Mouse (Mus musculus) midbrain, embryonic 13.5 days (tissue): ENCODE results near the gene Tbx19. TPM values are rescaled to one million over a fixed set of nuclear protein-coding genes. Genes with fewer than 3 reads are reported as not detected.

ENCODE experiments used
- ATAC-seq: fragments of 200-750 bp; cut with Nextera tagmentation; 2 replicates; pipeline ENCODE4 v1.8.0; 2017; ENCODE audit warnings: mild to moderate bottlenecking, moderate TSS enrichment, moderate library complexity
- H3K27ac ChIP-seq: fragments of 300-500 bp; sonication (generic); 2 replicates; pipeline ENCODE4 v1.5.1; 2015; ENCODE audit warnings: inconsistent platforms, mild to moderate bottlenecking, moderate library complexity
- H3K27me3 ChIP-seq: fragments of 300-500 bp; sonication (generic); 2 replicates; pipeline ENCODE4 v1.6.1; 2015; ENCODE audit warnings: mild to moderate bottlenecking, inconsistent platforms
- H3K36me3 ChIP-seq: fragments of 300-500 bp; sonication (generic); 2 replicates; pipeline ENCODE4 v1.6.1; 2015; ENCODE audit warnings: mild to moderate bottlenecking, inconsistent platforms
- H3K4me1 ChIP-seq: fragments of 300-500 bp; sonication (generic); replicated peaks from 2 replicates; pipeline ENCODE4 v1.6.1; 2015; ENCODE audit warnings: inconsistent platforms
- H3K4me2 ChIP-seq: fragments of 300-500 bp; sonication (generic); replicated peaks from 2 replicates; pipeline ENCODE4 v1.6.1; 2015; ENCODE audit warnings: moderate library complexity, mild to moderate bottlenecking, inconsistent platforms
- H3K4me3 ChIP-seq: fragments of 300-500 bp; sonication (generic); replicated peaks from 2 replicates; pipeline ENCODE4 v1.5.1; 2015; ENCODE audit warnings: mild to moderate bottlenecking, inconsistent platforms
- H3K9ac ChIP-seq: fragments of 300-500 bp; sonication (generic); replicated peaks from 2 replicates; pipeline ENCODE4 v1.6.1; 2015; ENCODE audit warnings: mild to moderate bottlenecking, inconsistent platforms
- H3K9me3 ChIP-seq: fragments of 300-500 bp; sonication (generic); 2 replicates; pipeline ENCODE4 v1.6.1; 2016; ENCODE audit warnings: mild to moderate bottlenecking, inconsistent platforms
- WGBS: fragments of 180-500 bp; shearing (Covaris S2); methylation state at CpG from one replicate; pipeline ENCODE4 v1.1.7; 2015; 5-methylcytosine and 5-hydroxymethylcytosine counted together
- polyA plus RNA-seq: library from polyadenylated mRNA; unstranded; fragments of >200 nt; fragmentation: Nextera tagmentation; extraction: Ambion mirVana; gene quantifications from 2 replicates; pipeline ENCODE4 v1.2.1, GENCODE M21; 2015

Tbx19 gene
- polyA plus RNA-seq, 1 experiment from 2014 or later, result not detected

DNA sequence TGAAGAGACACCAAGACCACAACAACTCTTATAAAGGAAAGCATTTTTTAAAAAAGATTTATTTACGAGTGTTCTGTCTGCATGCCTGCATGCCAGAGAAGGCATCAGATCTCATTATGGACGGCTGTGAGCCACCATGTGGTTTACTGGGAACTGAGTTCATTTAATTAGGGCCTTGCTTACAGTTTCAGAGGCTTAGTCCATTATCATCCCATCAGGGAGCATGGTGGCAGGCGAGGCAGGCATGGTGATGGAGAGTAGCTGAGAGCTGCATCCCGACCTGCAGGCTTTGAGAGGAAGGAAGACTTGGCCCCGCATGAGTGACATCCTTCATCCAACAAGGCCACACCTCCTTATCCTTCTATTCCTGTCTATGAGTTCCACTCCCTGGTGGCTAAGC, 52.1 kb downstream of the Tbx19 start:
- Histone ChIP-seq H3K4me1 (peaks cover 33% of the 10 kb centered on the region), H3K36me3 (no peaks in the 10 kb centered on the region), H3K27me3 (no peaks in the 10 kb centered on the region), H3K9ac (no peak overlapping the region), H3K4me3 (no peak overlapping the region), H3K9me3 (no peaks in the 10 kb centered on the region), H3K27ac (no peak overlapping the region), H3K4me2 (no peak overlapping the region)
- WGBS, result 47% methylated on average over 5 of the region's 5 CpGs
- ATAC-seq, result no peak

DNA sequence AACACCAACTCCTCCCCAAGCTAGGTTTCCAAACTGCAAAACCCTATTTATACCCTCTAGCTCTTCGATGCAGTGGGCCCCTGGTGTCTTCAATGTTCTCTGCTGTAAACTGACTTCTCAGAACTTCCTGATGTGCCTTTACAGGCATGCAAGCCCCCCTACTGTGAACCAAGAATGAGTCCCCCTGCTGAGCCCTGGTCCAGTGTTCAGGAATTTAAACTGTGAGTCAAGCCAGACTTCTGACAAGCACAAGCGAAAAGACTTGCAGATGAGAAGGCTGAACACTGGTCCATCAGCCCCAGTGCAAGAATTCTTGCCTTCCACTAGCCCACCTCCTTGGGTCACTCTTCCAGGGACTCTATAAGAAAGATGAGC, 54.6 kb downstream of the Tbx19 start:
- H3K9me3 ChIP-seq, result no peaks in the 10 kb centered on the region
- H3K4me2 ChIP-seq, result no peak overlapping the region
- no peaks in the 10 kb centered on the region for H3K36me3 ChIP-seq
- H3K4me1 ChIP-seq, result peaks cover 33% of the 10 kb centered on the region
- no peaks in the 10 kb centered on the region for H3K27me3 ChIP-seq
- H3K27ac ChIP-seq, result no peak overlapping the region
- no peak overlapping the region for H3K4me3 ChIP-seq
- WGBS, result 49% methylated on average over 2 of the region's 2 CpGs
- ATAC-seq, result no peak
- H3K9ac ChIP-seq, result no peak overlapping the region

DNA sequence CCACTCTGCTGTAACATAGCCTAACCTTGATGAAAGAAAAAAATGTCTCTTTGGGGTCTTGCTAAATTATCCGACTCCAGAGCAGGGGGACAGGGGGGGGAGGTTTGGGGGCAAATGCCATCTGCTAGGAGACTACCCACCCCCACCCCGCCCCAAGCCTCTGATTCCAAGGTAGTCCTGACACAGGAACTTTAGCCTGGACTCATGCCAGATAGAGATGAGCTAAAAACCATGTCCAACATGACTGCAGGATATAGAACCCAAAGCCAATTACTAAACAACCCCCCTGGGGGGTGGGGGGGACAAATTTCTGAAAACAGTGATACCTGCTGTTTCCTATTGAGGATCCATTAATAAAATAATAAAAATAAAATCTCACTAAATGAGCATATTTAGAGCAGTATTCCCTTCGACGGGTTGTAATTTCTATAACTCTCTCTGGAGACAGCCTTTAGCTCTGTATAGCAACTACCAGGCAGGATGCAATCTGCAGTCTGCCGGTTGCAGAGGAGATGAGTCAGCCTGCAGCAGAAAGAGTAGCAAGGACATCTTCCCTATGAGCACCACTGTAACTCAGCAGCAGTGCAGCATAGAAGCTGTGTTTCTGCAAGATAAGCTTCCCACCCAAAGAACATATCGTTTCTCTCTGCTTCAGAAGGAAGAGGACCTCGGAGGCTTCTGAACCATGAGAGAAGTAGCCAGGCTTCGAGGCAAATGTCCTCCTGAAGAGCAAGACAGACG, 55.1 kb downstream of the Tbx19 start:
- no peaks in the 10 kb centered on the region for H3K36me3 ChIP-seq
- no peak; the same call in 1 of the 2 replicates for ATAC-seq
- H3K27ac ChIP-seq, result peak overlapping the region; percentile 37; the same call in 1 of the 2 replicates
- no peak overlapping the region for H3K9ac ChIP-seq
- no peak overlapping the region for H3K4me2 ChIP-seq
- no peaks in the 10 kb centered on the region for H3K9me3 ChIP-seq
- H3K4me1 ChIP-seq, result peaks cover 29% of the 10 kb centered on the region
- H3K27me3 ChIP-seq, result no peaks in the 10 kb centered on the region
- H3K4me3 ChIP-seq, result no peak overlapping the region
- WGBS, result 71% methylated on average over 9 of the region's 9 CpGs

DNA sequence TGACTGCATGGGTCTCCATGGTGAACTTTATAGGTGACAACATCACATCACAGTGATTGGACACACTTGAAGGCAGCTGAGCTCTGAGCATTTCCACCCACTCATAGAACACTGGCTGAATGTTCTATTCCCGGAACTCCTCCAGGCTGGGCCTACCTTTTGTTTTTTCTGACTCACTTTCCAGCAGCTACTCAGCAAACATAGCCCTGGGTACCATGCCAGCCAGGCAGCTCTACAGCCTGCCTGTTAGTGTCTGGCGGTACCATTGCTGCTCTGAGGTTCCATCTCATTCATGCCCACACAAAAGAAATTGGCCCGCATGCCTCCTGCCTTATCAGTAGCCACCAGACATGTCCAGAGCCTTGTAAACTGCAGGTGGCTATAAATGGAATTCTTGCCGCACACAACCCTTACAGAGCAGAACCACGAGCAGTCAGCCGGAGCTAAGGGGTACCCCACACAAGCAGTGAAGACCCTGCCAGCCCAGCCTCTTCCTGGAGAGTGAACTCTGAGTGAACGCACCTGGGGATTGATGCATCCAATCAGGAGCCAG, 55.8 kb downstream of the Tbx19 start:
- 64% methylated on average over 7 of the region's 7 CpGs for WGBS
- peak; percentile 74 for ATAC-seq

DNA sequence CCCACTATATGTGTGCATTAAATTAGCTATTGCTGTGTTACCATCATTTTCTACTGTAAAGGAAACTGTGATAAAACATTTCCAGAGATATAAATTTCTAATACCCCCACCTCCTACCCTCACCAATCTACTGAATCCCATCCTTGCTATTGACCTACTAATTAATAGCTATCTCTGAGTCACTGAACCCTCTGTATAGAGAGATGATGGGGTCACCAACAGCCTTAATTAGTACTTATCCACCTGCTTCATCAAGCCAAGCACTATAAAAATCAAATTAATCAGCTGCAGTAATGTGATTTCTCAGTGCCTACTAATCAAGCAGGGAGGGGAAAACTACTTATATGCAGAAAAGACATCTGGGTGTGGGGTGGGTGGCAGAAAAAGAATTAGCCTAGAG, 61.0 kb downstream of the Tbx19 start:
- Histone ChIP-seq H3K4me3 (no peak overlapping the region), H3K27ac (no peak overlapping the region), H3K27me3 (no peaks in the 10 kb centered on the region), H3K9me3 (no peaks in the 10 kb centered on the region), H3K36me3 (no peaks in the 10 kb centered on the region), H3K9ac (no peak overlapping the region), H3K4me2 (no peak overlapping the region), H3K4me1 (peaks cover 7% of the 10 kb centered on the region)
- ATAC-seq, result no peak

More for the DNA sequence above, 55.8 kb downstream of the Tbx19 start:
- H3K4me2 ChIP-seq, result no peak overlapping the region
- no peaks in the 10 kb centered on the region for H3K27me3 ChIP-seq
- H3K4me3 ChIP-seq, result no peak overlapping the region
- no peaks in the 10 kb centered on the region for H3K9me3 ChIP-seq
- peak overlapping the region; percentile 37 for H3K27ac ChIP-seq
- H3K9ac ChIP-seq, result no peak overlapping the region
- H3K4me1 ChIP-seq, result peaks cover 25% of the 10 kb centered on the region
- H3K36me3 ChIP-seq, result no peaks in the 10 kb centered on the region

DNA sequence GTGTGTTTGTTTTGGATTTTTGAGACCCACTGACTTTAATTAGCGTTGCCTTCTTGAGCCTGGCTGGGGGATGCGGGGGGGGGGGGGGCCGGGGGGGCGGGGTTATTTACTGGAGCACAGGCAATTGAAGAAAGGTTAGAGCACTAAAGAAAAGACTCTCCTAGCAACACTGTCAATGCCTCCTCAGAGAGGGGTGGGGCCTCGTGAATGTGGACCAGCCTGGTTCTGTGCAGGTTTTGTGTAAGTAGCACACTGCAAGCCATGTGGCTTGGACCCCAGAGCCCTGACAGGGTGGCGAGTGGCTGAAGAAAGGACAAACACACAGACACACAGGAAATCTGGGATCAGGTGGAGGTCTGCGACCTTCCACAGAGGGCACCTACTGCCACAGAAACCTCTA, 65.7 kb downstream of the Tbx19 start:
- no peak overlapping the region for H3K27ac ChIP-seq
- H3K4me1 ChIP-seq, result peaks cover 25% of the 10 kb centered on the region
- no peaks in the 10 kb centered on the region for H3K9me3 ChIP-seq
- 20% methylated on average over 7 of the region's 7 CpGs for WGBS
- ATAC-seq, result 0 out of 2 replicates have a peak, but pooled peaks have one; percentile 48
- H3K36me3 ChIP-seq, result no peaks in the 10 kb centered on the region
- H3K4me2 ChIP-seq, result no peak overlapping the region
- H3K9ac ChIP-seq, result no peak overlapping the region
- H3K27me3 ChIP-seq, result no peaks in the 10 kb centered on the region
- H3K4me3 ChIP-seq, result no peak overlapping the region

DNA sequence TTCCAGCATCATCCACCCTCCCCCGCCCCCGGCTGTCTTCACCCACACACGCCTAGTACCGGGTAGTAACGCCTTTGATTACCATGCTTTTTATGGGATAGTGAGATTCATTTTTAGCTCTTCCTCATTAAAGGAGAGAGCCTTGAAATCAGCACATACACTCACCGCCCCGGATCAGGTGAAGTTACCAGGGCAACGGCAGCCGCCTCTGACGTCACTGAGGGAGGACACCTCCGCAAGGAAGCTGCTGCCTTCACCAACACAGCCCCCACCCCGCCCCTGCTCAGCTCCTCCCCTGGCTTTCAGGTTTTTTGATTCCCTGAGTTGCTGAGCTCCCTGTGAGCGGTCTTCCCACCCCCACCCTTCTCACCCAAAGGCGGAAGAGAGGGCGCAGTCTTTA, 68.9 kb downstream of the Tbx19 start:
- Histone ChIP-seq H3K27me3 (no peaks in the 10 kb centered on the region), H3K27ac (peak overlapping the region; percentile 72), H3K36me3 (no peaks in the 10 kb centered on the region), H3K4me3 (peak overlapping the region; percentile 30), H3K9me3 (no peaks in the 10 kb centered on the region), H3K9ac (peak overlapping the region; percentile 21; the same call in 1 of the 2 replicates), H3K4me1 (peaks cover 25% of the 10 kb centered on the region), H3K4me2 (peak overlapping the region; percentile 53)
- WGBS, result 7% methylated on average over 15 of the region's 15 CpGs
- ATAC-seq, result peak; percentile 87

DNA sequence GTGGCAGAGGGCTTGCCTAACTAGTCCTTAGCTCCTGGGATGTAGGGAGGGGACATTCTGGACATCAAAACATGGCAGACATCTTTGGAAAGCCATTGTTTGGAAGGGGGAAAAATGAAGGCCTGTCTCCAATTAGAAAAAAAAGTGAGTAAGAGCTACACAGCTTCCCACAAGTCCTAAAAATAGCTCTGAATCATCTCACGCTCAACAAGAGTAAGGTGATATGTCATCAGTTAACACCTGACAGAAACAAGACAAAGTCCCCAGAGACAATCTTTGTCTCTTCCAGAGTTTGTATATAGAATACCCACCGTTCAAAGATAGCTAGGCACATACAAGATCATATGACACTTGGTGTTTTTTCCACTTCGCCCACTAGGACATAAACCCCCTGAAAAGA, 71.0 kb downstream of the Tbx19 start:
- H3K9ac ChIP-seq, result no peak overlapping the region
- H3K27ac ChIP-seq, result no peak overlapping the region
- H3K27me3 ChIP-seq, result no peaks in the 10 kb centered on the region
- H3K4me2 ChIP-seq, result no peak overlapping the region
- H3K4me3 ChIP-seq, result no peak overlapping the region
- H3K4me1 ChIP-seq, result peaks cover 18% of the 10 kb centered on the region
- WGBS, result 91% methylated on average over 3 of the region's 3 CpGs
- no peaks in the 10 kb centered on the region for H3K36me3 ChIP-seq
- no peaks in the 10 kb centered on the region for H3K9me3 ChIP-seq
- no peak for ATAC-seq

Other genes with a start within 250 kb of the Tbx19 start
- gene Xcl1, start 225.2 kb downstream of the Tbx19 start, polyA plus RNA-seq, result not detected in 2 replicates
- 5.4 and 6.3 TPM in 2 replicates for gene Sft2d2, start 33.7 kb upstream of the Tbx19 start, polyA plus RNA-seq
- 135 and 136 TPM in 2 replicates for gene Tiprl, start 76.2 kb upstream of the Tbx19 start, polyA plus RNA-seq
- 3.9 and 4.4 TPM in 2 replicates for gene Gpr161, start 135.0 kb upstream of the Tbx19 start, polyA plus RNA-seq